ENCODE assay signal across 8 mouse cellular contexts in genomic region chr17:57031661-57032420, GRCm38 (mm10). TPM values are rescaled to one million over a fixed set of nuclear protein-coding genes. Genes with fewer than 3 reads are reported as not detected.
DNase-seq lines count a peak whose midpoint lies in the region; ATAC-seq and TF ChIP-seq lines count a peak whose summit lies in the region.

No protein-coding gene starts in this region.

- intact Hi-C loops in gastrocnemius, adult 2 months (cut with DNase I) = loop anchor here (2.0 kb wide), 1 partner anchor 27 kb away; the partner anchor contains the start of genes Crb3 and Slc25a23
- intact Hi-C loops in left cerebral cortex, adult 2 months (cut with DNase I) = loop anchor here (1.0 to 2.0 kb wide), 3 partner anchors 21 to 41 kb away; partner anchors contain the start of genes Clpp, Gm17949 and Gtf2f1

- no peak for TF ChIP-seq CTCF in gastrocnemius, adult 2 months (IDR thresholded peaks at IDR 0.05)
- TF ChIP-seq CTCF in hindbrain, postnatal 0 days (IDR thresholded peaks at IDR 0.05; ENCODE audit: low read depth) = peak; percentile 31
- no peak; the same call in 1 of the 2 replicates for TF ChIP-seq CTCF in left cerebral cortex, adult 2 months (IDR thresholded peaks at IDR 0.05)

- WGBS in hindbrain, postnatal 0 days = under 1% methylated on average over 38 of the region's 38 CpGs

- peak overlapping the region; percentile 90 for H3K27ac ChIP-seq in gastrocnemius, adult 2 months
- peak overlapping the region; percentile 84 for H3K27ac ChIP-seq in hindbrain, postnatal 0 days
- peak overlapping the region; percentile 89 for H3K27ac ChIP-seq in left cerebral cortex, adult 2 months

- H3K4me2 ChIP-seq in hindbrain, postnatal 0 days (ENCODE audit: low read depth, low read length) = peak overlapping the region; percentile 62

- 0 out of 2 replicates have a peak, but pooled peaks cover 10% of the 10 kb centered on the region for H3K4me1 ChIP-seq in hindbrain, postnatal 0 days (ENCODE audit: insufficient read depth, low read length)

- no peaks in the 10 kb centered on the region for H3K9me3 ChIP-seq in hindbrain, postnatal 0 days (ENCODE audit: low read length)

- DNase-seq in gastrocnemius, adult 2 months = peak; percentile 100
- DNase-seq in hindbrain, postnatal 0 days (ENCODE audit: low spot score) = peak; percentile 100
- peak; percentile 98 to 100 for DNase-seq in left cerebral cortex, adult 2 months (ENCODE audit: extremely low spot score in 1 of 2, low spot score in 2 of 2)
- peak; percentile 100 for DNase-seq in right cerebral cortex, adult 2 months (ENCODE audit: low spot score in 2 of 2)
- DNase-seq in urinary bladder, postnatal 36 days (ENCODE audit: low spot score in 2 of 2) = peak; percentile 99

- no peaks in the 10 kb centered on the region for H3K27me3 ChIP-seq in hindbrain, postnatal 0 days (ENCODE audit: insufficient read depth, low read length)

- H3K9ac ChIP-seq in hindbrain, postnatal 0 days (replicated peaks; ENCODE audit: low read length) = peak overlapping the region; percentile 99

- H3K4me3 ChIP-seq in gastrocnemius, adult 2 months = peak overlapping the region; percentile 70
- peak overlapping the region; percentile 95 for H3K4me3 ChIP-seq in hindbrain, postnatal 0 days (ENCODE audit: low read length)
- peak overlapping the region; percentile 48 for H3K4me3 ChIP-seq in left cerebral cortex, adult 2 months

- ATAC-seq in activated CD4-positive, CD25-positive, alpha-beta regulatory T cell, adult 4 months = peak; percentile 86
- peak; percentile 85 for ATAC-seq in common myeloid progenitor, adult 5-6 weeks (replicated peaks; ENCODE audit: low read depth, poor library complexity, severe bottlenecking)
- ATAC-seq in hindbrain, postnatal 0 days = peak; percentile 98
- ATAC-seq in megakaryocyte, adult 5-6 weeks (ENCODE audit: poor library complexity, severe bottlenecking) = peak; percentile 83

- peaks cover 7% of the 10 kb centered on the region for H3K36me3 ChIP-seq in hindbrain, postnatal 0 days (ENCODE audit: insufficient read depth, low read length)

RNA-seq across cellular contexts. Expression of gene Khsrp, which starts 0.5 kb away (rescaled TPM):
- polyA plus RNA-seq in activated CD4-positive, CD25-positive, alpha-beta regulatory T cell, adult 4 months (2017; shearing (Covaris generic)) = 10 to 100 TPM; 19.6 to 30.9 TPM
- 90.7 and 122 TPM in 2 replicates for total RNA-seq in common myeloid progenitor, adult 5-6 weeks (2017)
- total RNA-seq in gastrocnemius, adult 2 months (2021) = 10 to 100 TPM; 26.6 to 30.5 TPM
- 61.7 and 71.3 TPM in 2 replicates for total RNA-seq in hindbrain, postnatal 0 days (2014; rRNA removed)
- polyA plus RNA-seq in hindbrain, postnatal 0 days (2015; fragmentation: Nextera tagmentation; extraction: Ambion mirVana) = 26.4 and 27.0 TPM in 2 replicates
- total RNA-seq in left cerebral cortex, adult 2 months (2021) = 100 to 1,000 TPM; 107 to 110 TPM
- total RNA-seq in megakaryocyte, adult 5-6 weeks (2015) = 56.0 and 66.5 TPM in 2 replicates
- 43.9 and 57.7 TPM in 2 replicates for total RNA-seq in megakaryocyte, adult 5-6 weeks (2017)

RNA-seq across cellular contexts. Expression of gene Slc25a41, which starts 9.6 kb away (rescaled TPM):
- not detected for polyA plus RNA-seq in activated CD4-positive, CD25-positive, alpha-beta regulatory T cell, adult 4 months (2017; shearing (Covaris generic))
- total RNA-seq in common myeloid progenitor, adult 5-6 weeks (2017) = not detected in 2 replicates
- not detected for total RNA-seq in gastrocnemius, adult 2 months (2021)
- not detected in 2 replicates for total RNA-seq in hindbrain, postnatal 0 days (2014; rRNA removed)
- polyA plus RNA-seq in hindbrain, postnatal 0 days (2015; fragmentation: Nextera tagmentation; extraction: Ambion mirVana) = not detected in 2 replicates
- total RNA-seq in left cerebral cortex, adult 2 months (2021) = not detected
- total RNA-seq in megakaryocyte, adult 5-6 weeks (2015) = not detected in 2 replicates
- total RNA-seq in megakaryocyte, adult 5-6 weeks (2017) = not detected in 2 replicates

RNA-seq across cellular contexts. Expression of gene Gm17949, which starts 20.6 kb away (rescaled TPM):
- under 1 TPM in 1 of 2 experiments, not detected in 1; 0.57 TPM for polyA plus RNA-seq in activated CD4-positive, CD25-positive, alpha-beta regulatory T cell, adult 4 months (2017; shearing (Covaris generic))
- not detected in 2 replicates for total RNA-seq in common myeloid progenitor, adult 5-6 weeks (2017)
- total RNA-seq in gastrocnemius, adult 2 months (2021) = not detected
- not detected in 2 replicates for total RNA-seq in hindbrain, postnatal 0 days (2014; rRNA removed)
- 0.28 and 0.40 TPM in 2 replicates for polyA plus RNA-seq in hindbrain, postnatal 0 days (2015; fragmentation: Nextera tagmentation; extraction: Ambion mirVana)
- total RNA-seq in left cerebral cortex, adult 2 months (2021) = under 1 TPM in 1 of 2 experiments, not detected in 1; 0.49 TPM
- not detected in 2 replicates for total RNA-seq in megakaryocyte, adult 5-6 weeks (2015)
- not detected in 2 replicates for total RNA-seq in megakaryocyte, adult 5-6 weeks (2017)

RNA-seq across cellular contexts. Expression of gene Gtf2f1, which starts 20.8 kb away (rescaled TPM):
- 10 to 100 TPM; 63.3 to 89.3 TPM for polyA plus RNA-seq in activated CD4-positive, CD25-positive, alpha-beta regulatory T cell, adult 4 months (2017; shearing (Covaris generic))
- 108 and 124 TPM in 2 replicates for total RNA-seq in common myeloid progenitor, adult 5-6 weeks (2017)
- 10 to 100 TPM; 15.4 to 17.9 TPM for total RNA-seq in gastrocnemius, adult 2 months (2021)
- 28.8 and 32.9 TPM in 2 replicates for total RNA-seq in hindbrain, postnatal 0 days (2014; rRNA removed)
- 63.5 and 67.8 TPM in 2 replicates for polyA plus RNA-seq in hindbrain, postnatal 0 days (2015; fragmentation: Nextera tagmentation; extraction: Ambion mirVana)
- 10 to 100 TPM; 61.0 to 61.2 TPM for total RNA-seq in left cerebral cortex, adult 2 months (2021)
- total RNA-seq in megakaryocyte, adult 5-6 weeks (2015) = 41.1 and 45.2 TPM in 2 replicates
- total RNA-seq in megakaryocyte, adult 5-6 weeks (2017) = 88.0 and 95.6 TPM in 2 replicates

RNA-seq across cellular contexts. Expression of gene Crb3, which starts 27.1 kb away (rescaled TPM):
- under 1 TPM; 0.46 to 0.73 TPM for polyA plus RNA-seq in activated CD4-positive, CD25-positive, alpha-beta regulatory T cell, adult 4 months (2017; shearing (Covaris generic))
- total RNA-seq in common myeloid progenitor, adult 5-6 weeks (2017) = 1.3 TPM in 1 of 2 replicates, not detected in the other
- total RNA-seq in gastrocnemius, adult 2 months (2021) = not detected
- 7.1 and 8.2 TPM in 2 replicates for total RNA-seq in hindbrain, postnatal 0 days (2014; rRNA removed)
- polyA plus RNA-seq in hindbrain, postnatal 0 days (2015; fragmentation: Nextera tagmentation; extraction: Ambion mirVana) = 6.0 and 6.2 TPM in 2 replicates
- under 1 TPM in 1 of 2 experiments, not detected in 1; 0.77 TPM for total RNA-seq in left cerebral cortex, adult 2 months (2021)
- total RNA-seq in megakaryocyte, adult 5-6 weeks (2015) = 0.51 TPM in 1 of 2 replicates, not detected in the other
- not detected in 2 replicates for total RNA-seq in megakaryocyte, adult 5-6 weeks (2017)

Comparison
In these comparisons a context has a peak if more than half of its experiments do, and no peak if none do; other contexts are left out.
1. Peak in every context shown above with its lines: DNase-seq, ATAC-seq, H3K4me3 ChIP-seq and H3K27ac ChIP-seq.